Mouse (Mus musculus) small intestine, adult 2 months (tissue): ENCODE measurements around the gene Rad9b. TPM values are rescaled to one million over a fixed set of nuclear protein-coding genes. Genes with fewer than 3 reads are reported as not detected.

Experiments used
- H3K27ac ChIP-seq: fragments of 200-500 bp; 2 replicates; pipeline ENCODE4 v1.5.1; 2012; ENCODE audit warnings: low read depth, low read length, control low read depth, inconsistent platforms; ENCODE audit not compliant: insufficient read depth
- H3K27me3 ChIP-seq: fragments of 200-500 bp; 2 replicates; pipeline ENCODE4 v1.6.1; 2012; ENCODE audit warnings: mild to moderate bottlenecking, moderate library complexity, low read length, inconsistent platforms; ENCODE audit not compliant: control insufficient read depth, insufficient read depth
- H3K36me3 ChIP-seq: fragments of 200-500 bp; 2 replicates; pipeline ENCODE4 v1.6.1; 2012; ENCODE audit warnings: mild to moderate bottlenecking, low read length, control low read depth, inconsistent platforms; ENCODE audit not compliant: control insufficient read depth, insufficient read depth
- H3K4me1 ChIP-seq: fragments of 200-500 bp; 2 replicates; pipeline ENCODE4 v1.6.1; 2012; ENCODE audit warnings: low read length, inconsistent platforms, mixed read lengths; ENCODE audit not compliant: control insufficient read depth, insufficient read depth, insufficient read length
- H3K4me3 ChIP-seq: fragments of 200-500 bp; 2 replicates; pipeline ENCODE4 v1.5.1; 2012; ENCODE audit warnings: low read depth, mild to moderate bottlenecking, control low read depth, inconsistent platforms, low read length, moderate library complexity
- CTCF ChIP-seq: fragments of 200-500 bp; IDR thresholded peaks from 2 replicates; pipeline ENCODE4 v1.5.1; 2012; ENCODE audit warnings: low read depth, mild to moderate bottlenecking, control low read depth, inconsistent platforms, low read length, moderate library complexity, mixed read lengths; ENCODE audit not compliant: insufficient replicate concordance, insufficient read length; ENCODE audit errors: extremely low read depth
- POLR2A ChIP-seq: fragments of 200-500 bp; IDR thresholded peaks from 2 replicates; pipeline ENCODE4 v1.6.1; 2012; ENCODE audit warnings: low read depth, mild to moderate bottlenecking, control low read depth, inconsistent platforms, low read length, moderate library complexity
- WGBS: fragments of 180-500 bp; shearing (Covaris S2); methylation state at CpG from one replicate; pipeline ENCODE4 v1.1.7; 2018; 5-methylcytosine and 5-hydroxymethylcytosine counted together
- polyA plus RNA-seq: library from polyadenylated mRNA; depleted of rRNA; stranded (reverse); fragments of >200 nt; gene quantifications from 2 replicates; pipeline ENCODE4 v1.2.3, GENCODE M21; 2012

The Rad9b gene
- polyA plus RNA-seq, 1 experiment: 0.98 TPM

DNA sequence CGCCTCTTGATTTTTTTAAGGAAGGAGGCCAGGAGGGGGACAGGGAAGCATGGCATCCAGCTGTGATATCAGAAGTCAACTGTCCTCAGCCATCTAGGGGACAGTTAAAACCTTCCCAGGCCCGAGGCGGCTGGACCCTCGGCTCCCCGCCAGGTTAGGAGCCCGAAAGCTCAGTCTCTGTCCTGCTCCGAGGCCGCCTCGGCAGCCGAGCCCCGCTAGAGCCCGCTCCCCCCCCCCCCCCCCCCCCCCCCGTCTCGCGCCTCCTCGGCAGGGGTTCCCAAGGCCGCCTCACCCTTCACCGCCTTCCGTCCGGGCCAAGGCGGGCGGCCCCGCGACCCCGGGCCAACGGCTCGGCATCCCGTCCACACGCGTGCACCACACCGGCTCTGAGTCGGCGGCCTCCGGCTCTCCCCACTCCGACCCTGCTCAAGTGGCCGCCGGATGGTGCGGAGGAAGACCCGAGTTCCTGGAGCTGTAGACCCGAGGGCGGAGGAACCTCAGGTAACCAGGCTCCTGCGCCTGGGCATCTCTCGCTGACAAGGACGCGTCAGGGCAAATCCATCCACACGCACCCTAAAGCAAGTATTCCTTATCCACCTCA lies 17.7 kb upstream of the Rad9b start, which contains the start of gene Gpn3:
Gpn3 (plus strand) TSS at position 286 of the 601 bp plus-strand sequence.
- WGBS: 3% methylated on average over 35 of the region's 46 CpGs
- H3K4me1 ChIP-seq: peaks cover 2% of the 10 kb centered on the region; the same call in 1 of the 2 replicates
- H3K36me3 ChIP-seq: peaks cover 4% of the 10 kb centered on the region; the same call in 1 of the 2 replicates
- peak within 1 kb of the TSS; percentile 62 for H3K27ac ChIP-seq
- no peak for TF ChIP-seq POLR2A
- no peak for TF ChIP-seq CTCF
- peak within 1 kb of the TSS; percentile 71 for H3K4me3 ChIP-seq
- H3K27me3 ChIP-seq: no peaks in the 10 kb centered on the region

DNA sequence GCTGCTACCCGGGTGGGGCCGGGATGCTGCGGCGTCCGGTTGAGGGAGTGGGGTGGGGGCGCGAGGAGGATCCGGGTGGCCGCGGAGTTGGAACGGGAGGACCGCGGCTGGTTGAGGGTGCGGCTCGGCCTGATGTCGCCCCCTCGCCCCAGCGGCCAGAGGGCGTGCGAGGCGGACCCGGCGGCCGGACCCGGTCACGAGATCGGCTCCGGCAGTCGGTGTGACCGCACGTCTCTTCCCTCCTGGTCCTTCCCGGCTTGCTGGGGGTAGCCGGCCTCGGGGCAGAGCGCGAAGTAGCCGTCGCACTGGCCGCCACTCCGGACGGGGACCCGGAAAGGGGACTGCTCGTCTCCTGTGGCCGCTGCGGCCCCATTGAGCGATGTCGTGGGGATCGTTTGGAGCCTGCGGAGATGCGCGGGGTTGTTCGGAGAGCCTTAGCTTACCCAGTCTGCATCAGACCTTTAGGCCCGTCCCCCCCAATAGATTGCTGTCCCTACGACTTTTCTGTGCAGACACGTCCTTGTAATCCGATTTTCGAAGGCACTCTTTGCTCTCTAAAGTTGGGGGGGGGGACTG lies 547 bp upstream of the Rad9b start:
- TF ChIP-seq POLR2A: no peak; the same call in 1 of the 2 replicates
- TF ChIP-seq CTCF: no peak
- Histone ChIP-seq H3K4me1 (peaks cover 3% of the 10 kb centered on the region; the same call in 1 of the 2 replicates), H3K27me3 (no peaks in the 10 kb centered on the region), H3K36me3 (peaks cover 1% of the 10 kb centered on the region; the same call in 1 of the 2 replicates), H3K4me3 (peak overlapping the region; percentile 81), H3K27ac (peak overlapping the region; percentile 55)
- under 1% methylated on average over 57 of the region's 57 CpGs for WGBS

GRCm38 (mm10) chr5:122345777-122346176 lies 8.3 kb downstream of the Rad9b start:
- TF ChIP-seq POLR2A (no peak), CTCF (no peak)
- Histone ChIP-seq H3K36me3 (no peaks in the 10 kb centered on the region), H3K27ac (no peak overlapping the region), H3K4me3 (no peak overlapping the region), H3K27me3 (no peaks in the 10 kb centered on the region), H3K4me1 (peaks cover 3% of the 10 kb centered on the region; the same call in 1 of the 2 replicates)
- WGBS: 81% methylated on average over 4 of the region's 4 CpGs

GRCm38 (mm10) chr5:122344260-122344659 lies 9.8 kb downstream of the Rad9b start:
- Histone ChIP-seq H3K36me3 (no peaks in the 10 kb centered on the region), H3K27me3 (no peaks in the 10 kb centered on the region), H3K4me1 (peaks cover 3% of the 10 kb centered on the region; the same call in 1 of the 2 replicates), H3K4me3 (no peak overlapping the region), H3K27ac (peak overlapping the region; percentile 70)
- TF ChIP-seq POLR2A: no peak
- TF ChIP-seq CTCF: peak; percentile 94; the same call in 1 of the 2 replicates
- WGBS: 3% methylated on average over 5 of the region's 5 CpGs

DNA sequence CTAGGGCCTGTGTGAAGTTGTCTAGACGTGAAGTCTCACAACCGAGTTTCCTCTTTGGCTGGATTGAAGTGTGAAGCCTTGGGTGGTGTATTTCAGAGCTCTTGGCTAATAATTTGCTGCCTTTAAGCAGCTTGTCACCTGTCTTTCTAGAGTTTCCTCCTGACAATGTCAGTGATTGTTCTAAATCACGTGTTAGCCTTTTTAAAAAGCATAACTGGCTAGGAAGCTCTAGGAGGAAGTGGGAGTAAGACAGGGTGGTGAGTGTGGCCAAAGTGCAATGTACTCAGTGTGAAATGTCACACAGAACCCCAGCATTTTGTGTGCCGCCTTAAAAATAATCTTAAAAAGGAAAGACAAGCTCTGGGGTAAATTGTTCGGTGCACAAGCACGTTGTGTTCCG lies 10.3 kb downstream of the Rad9b start:
- Histone ChIP-seq H3K4me3 (no peak overlapping the region), H3K27me3 (no peaks in the 10 kb centered on the region), H3K36me3 (no peaks in the 10 kb centered on the region), H3K4me1 (peaks cover 3% of the 10 kb centered on the region; the same call in 1 of the 2 replicates), H3K27ac (peak overlapping the region; percentile 70)
- TF ChIP-seq POLR2A: no peak
- TF ChIP-seq CTCF: no peak
- WGBS: 16% methylated on average over 7 of the region's 7 CpGs

- no peaks in the 10 kb centered on the region for H3K27me3 ChIP-seq
- no peak for TF ChIP-seq CTCF
- TF ChIP-seq POLR2A: no peak
- no peaks in the 10 kb centered on the region for H3K36me3 ChIP-seq
- H3K27ac ChIP-seq: no peak overlapping the region
- peaks cover 3% of the 10 kb centered on the region; the same call in 1 of the 2 replicates for H3K4me1 ChIP-seq
- WGBS: 38% methylated on average over 1 of the region's 1 CpGs
- no peak overlapping the region for H3K4me3 ChIP-seq
These were observed 11.2 kb downstream of the Rad9b start for GRCm38 (mm10) chr5:122342874-122343273.
